18 mouse cellular contexts compared by ENCODE assay signal in genomic region chr1:162083354-162083753, GRCm38 (mm10).
A peak's percentile ranks its signal among the peaks of the same experiment; 100 is the strongest.
DNase-seq lines count a peak whose midpoint lies in the region; ATAC-seq lines count a peak whose summit lies in the region.
"Had no signal": no experiment of that assay in that cellular context is flagged by ENCODE, and none has a peak within 500 bp of the region (broad histone marks: within the 10 kb centered on the region; RNA-seq: fewer than 3 reads in every experiment).

No protein-coding gene starts in this region.

- no peak for DNase-seq in kidney, postnatal 4 days
- no peak for DNase-seq in testis, postnatal 10 days (ENCODE audit: low spot score)
- DNase-seq: left cerebral cortex, postnatal 4 days; right cerebral cortex, postnatal 4 days had no signal

- no peak overlapping the region for H3K9ac ChIP-seq in kidney, embryonic 14.5 days (ENCODE audit: low read depth, low read length)
- no peak overlapping the region for H3K9ac ChIP-seq in embryonic facial prominence, embryonic 13.5 days
- H3K9ac ChIP-seq in intestine, embryonic 15.5 days: no peak overlapping the region
- H3K9ac ChIP-seq in stomach, embryonic 16.5 days (ENCODE audit: low read length): no peak overlapping the region
- H3K9ac ChIP-seq: forebrain, embryonic 15.5 days; liver, embryonic 15.5 days; midbrain, embryonic 12.5 days; neural tube, embryonic 15.5 days had no signal

- 69% methylated on average over 2 of the region's 2 CpGs for WGBS in kidney, embryonic 14.5 days
- WGBS in embryonic facial prominence, embryonic 13.5 days: 58% methylated on average over 2 of the region's 2 CpGs
- 47% methylated on average over 2 of the region's 2 CpGs for WGBS in intestine, embryonic 15.5 days
- WGBS in stomach, embryonic 16.5 days: 56% methylated on average over 2 of the region's 2 CpGs

- no peaks in the 10 kb centered on the region for H3K9me3 ChIP-seq in kidney, embryonic 14.5 days (ENCODE audit: control insufficient read depth, low read length)
- no peaks in the 10 kb centered on the region for H3K9me3 ChIP-seq in embryonic facial prominence, embryonic 13.5 days
- no peaks in the 10 kb centered on the region for H3K9me3 ChIP-seq in intestine, embryonic 15.5 days
- H3K9me3 ChIP-seq in stomach, embryonic 16.5 days (replicated peaks; ENCODE audit: control insufficient read depth, low read length): no peaks in the 10 kb centered on the region
- H3K9me3 ChIP-seq: forebrain, embryonic 15.5 days; liver, embryonic 15.5 days; midbrain, embryonic 12.5 days; neural tube, embryonic 15.5 days had no signal

- peak overlapping the region; percentile 24; the same call in 1 of the 2 replicates for H3K27ac ChIP-seq in kidney, embryonic 14.5 days (ENCODE audit: low read depth, low read length)
- H3K27ac ChIP-seq in embryonic facial prominence, embryonic 13.5 days: peak overlapping the region; percentile 66; the same call in 1 of the 2 replicates
- H3K27ac ChIP-seq in intestine, embryonic 15.5 days: peak overlapping the region; percentile 53
- H3K27ac ChIP-seq in stomach, embryonic 16.5 days (ENCODE audit: low read length): peak overlapping the region; percentile 89
- H3K27ac ChIP-seq: forebrain, embryonic 15.5 days; kidney, postnatal 0 days; layer of hippocampus, adult 2 months; liver, embryonic 15.5 days; macrophage; midbrain, embryonic 12.5 days; neural tube, embryonic 15.5 days had no signal

- no peaks in the 10 kb centered on the region for H3K27me3 ChIP-seq in kidney, embryonic 14.5 days (ENCODE audit: control insufficient read depth, insufficient read depth, low read length)
- H3K27me3 ChIP-seq in embryonic facial prominence, embryonic 13.5 days: no peaks in the 10 kb centered on the region
- H3K27me3 ChIP-seq in intestine, embryonic 15.5 days (replicated peaks): no peaks in the 10 kb centered on the region
- H3K27me3 ChIP-seq in stomach, embryonic 16.5 days (ENCODE audit: control insufficient read depth, insufficient read depth, low read length): no peaks in the 10 kb centered on the region
- H3K27me3 ChIP-seq: forebrain, embryonic 15.5 days; liver, embryonic 15.5 days; midbrain, embryonic 12.5 days; neural tube, embryonic 15.5 days had no signal

- H3K36me3 ChIP-seq in kidney, embryonic 14.5 days (ENCODE audit: control insufficient read depth, insufficient read depth, low read length): no peaks in the 10 kb centered on the region
- no peaks in the 10 kb centered on the region for H3K36me3 ChIP-seq in embryonic facial prominence, embryonic 13.5 days
- no peaks in the 10 kb centered on the region for H3K36me3 ChIP-seq in intestine, embryonic 15.5 days
- H3K36me3 ChIP-seq in stomach, embryonic 16.5 days (ENCODE audit: control insufficient read depth, insufficient read depth, low read length): no peaks in the 10 kb centered on the region
- H3K36me3 ChIP-seq: forebrain, embryonic 15.5 days; liver, embryonic 15.5 days; midbrain, embryonic 12.5 days; neural tube, embryonic 15.5 days had no signal

- H3K4me1 ChIP-seq in kidney, embryonic 14.5 days (ENCODE audit: control insufficient read depth, insufficient read depth, low read length): no peaks in the 10 kb centered on the region
- H3K4me1 ChIP-seq in embryonic facial prominence, embryonic 13.5 days: peaks cover 34% of the 10 kb centered on the region
- H3K4me1 ChIP-seq in intestine, embryonic 15.5 days (replicated peaks): 0 out of 2 replicates have a peak, but pooled peaks cover 3% of the 10 kb centered on the region
- H3K4me1 ChIP-seq in stomach, embryonic 16.5 days (ENCODE audit: control insufficient read depth, insufficient read depth, low read length): peaks cover 13% of the 10 kb centered on the region
- H3K4me1 ChIP-seq: forebrain, embryonic 15.5 days; liver, embryonic 15.5 days; midbrain, embryonic 12.5 days; neural tube, embryonic 15.5 days had no signal

- no peak overlapping the region for H3K4me2 ChIP-seq in kidney, embryonic 14.5 days (replicated peaks; ENCODE audit: low read depth, low read length)
- H3K4me2 ChIP-seq in embryonic facial prominence, embryonic 13.5 days: no peak overlapping the region
- no peak overlapping the region for H3K4me2 ChIP-seq in intestine, embryonic 15.5 days (replicated peaks)
- no peak overlapping the region for H3K4me2 ChIP-seq in stomach, embryonic 16.5 days (ENCODE audit: low read depth, low read length)
- H3K4me2 ChIP-seq: forebrain, embryonic 15.5 days; liver, embryonic 15.5 days; midbrain, embryonic 12.5 days; neural tube, embryonic 15.5 days had no signal

- ATAC-seq in kidney, embryonic 14.5 days (ENCODE audit: low FRiP score, low TSS enrichment): no peak
- no peak for ATAC-seq in embryonic facial prominence, embryonic 13.5 days (ENCODE audit: insufficient number of reproducible peaks, insufficient read depth, low FRiP score, low TSS enrichment, low read depth)
- ATAC-seq in intestine, embryonic 15.5 days: peak; percentile 91
- ATAC-seq in stomach, embryonic 16.5 days (ENCODE audit: insufficient read depth, low FRiP score): peak; percentile 79
- ATAC-seq in granulocyte monocyte progenitor cell, adult 5-6 weeks (replicated peaks; ENCODE audit: poor library complexity, severe bottlenecking): no peak
- ATAC-seq: forebrain, embryonic 15.5 days had no signal

- H3K4me3 ChIP-seq in kidney, embryonic 14.5 days (ENCODE audit: low read length): no peak overlapping the region
- no peak overlapping the region for H3K4me3 ChIP-seq in embryonic facial prominence, embryonic 13.5 days
- no peak overlapping the region for H3K4me3 ChIP-seq in intestine, embryonic 15.5 days (replicated peaks)
- no peak overlapping the region for H3K4me3 ChIP-seq in stomach, embryonic 16.5 days (replicated peaks; ENCODE audit: low read length)
- H3K4me3 ChIP-seq: erythroblast, embryonic 14.5 days; forebrain, embryonic 15.5 days; layer of hippocampus, adult 2 months; liver, embryonic 15.5 days; midbrain, embryonic 12.5 days; myocyte; neural tube, embryonic 15.5 days had no signal

Comparison
In these comparisons a context has a peak if more than half of its experiments do, and no peak if none do; other contexts are left out.
1. ATAC-seq: peak in intestine, embryonic 15.5 days (single experiment) and stomach, embryonic 16.5 days (single experiment); none in kidney, embryonic 14.5 days (single experiment), embryonic facial prominence, embryonic 13.5 days (single experiment) and granulocyte monocyte progenitor cell, adult 5-6 weeks (single experiment).
2. H3K27ac ChIP-seq: peak in every context shown above with its lines; median percentile 89 in stomach, embryonic 16.5 days; 66 in embryonic facial prominence, embryonic 13.5 days; 53 in intestine, embryonic 15.5 days; 24 in kidney, embryonic 14.5 days.